21 mouse cellular contexts compared by ENCODE assay signal in genomic region chr19:36819199-36819598, GRCm38 (mm10). TPM values are rescaled to one million over a fixed set of nuclear protein-coding genes. Genes with fewer than 3 reads are reported as not detected.
A peak's percentile ranks its signal among the peaks of the same experiment; 100 is the strongest.
DNase-seq lines count a peak whose midpoint lies in the region; ATAC-seq and TF ChIP-seq lines count a peak whose summit lies in the region.
"Had no signal": no experiment of that assay in that cellular context is flagged by ENCODE, and none has a peak within 500 bp of the region (broad histone marks: within the 10 kb centered on the region; RNA-seq: fewer than 3 reads in every experiment).

No protein-coding gene starts in this region.

- H3K4me2 ChIP-seq in heart, embryonic 15.5 days: no peak overlapping the region
- no peak overlapping the region for H3K4me2 ChIP-seq in forebrain, postnatal 0 days (ENCODE audit: low read depth)

- WGBS in heart, embryonic 15.5 days: 68% methylated on average over 6 of the region's 6 CpGs
- 30% methylated on average over 6 of the region's 6 CpGs for WGBS in lung, adult 2 months
- WGBS in forebrain, postnatal 0 days: 67% methylated on average over 5 of the region's 6 CpGs

- H3K4me1 ChIP-seq in heart, embryonic 15.5 days (replicated peaks): peaks cover 20% of the 10 kb centered on the region
- H3K4me1 ChIP-seq in lung, adult 2 months (ENCODE audit: control insufficient read depth, insufficient read depth, low read length): peaks cover 5% of the 10 kb centered on the region
- H3K4me1 ChIP-seq in ES-E14 (ENCODE audit: control insufficient read depth in 2 of 2, insufficient read depth in 2 of 2, low read length in 2 of 2, poor library complexity in 1 of 2): peaks cover 0 to 2% of the 10 kb centered on the region in 2 experiments; a peak in 1 of 4 replicates
- no peaks in the 10 kb centered on the region for H3K4me1 ChIP-seq in forebrain, postnatal 0 days (ENCODE audit: insufficient read depth)
- H3K4me1 ChIP-seq: embryonic facial prominence, embryonic 12.5 days had no signal

- in situ Hi-C loops in ES-E14 (cut with MboI; ENCODE audit: low sequenced_read_pairs in 2 of 2, unreplicated experiment in 2 of 2): no loop called here

- no peaks in the 10 kb centered on the region for H3K36me3 ChIP-seq in heart, embryonic 15.5 days
- no peaks in the 10 kb centered on the region for H3K36me3 ChIP-seq in ES-E14 (ENCODE audit: control insufficient read depth, insufficient read depth, low read length, poor library complexity, severe bottlenecking)
- H3K36me3 ChIP-seq in forebrain, postnatal 0 days (ENCODE audit: insufficient read depth): no peaks in the 10 kb centered on the region
- H3K36me3 ChIP-seq: embryonic facial prominence, embryonic 12.5 days; hindbrain, embryonic 13.5 days; limb, embryonic 13.5 days; midbrain, embryonic 13.5 days had no signal

- no peak overlapping the region for H3K4me3 ChIP-seq in gastrocnemius, adult 2 months
- H3K4me3 ChIP-seq in heart, embryonic 15.5 days: no peak overlapping the region
- no peak overlapping the region for H3K4me3 ChIP-seq in lung, adult 2 months (replicated peaks; ENCODE audit: extremely low read depth, low read depth, low read length)
- no peak overlapping the region for H3K4me3 ChIP-seq in ES-E14 (ENCODE audit: insufficient read depth in 1 of 2, low read depth in 1 of 2, low read length in 2 of 2, poor library complexity in 1 of 2, severe bottlenecking in 1 of 2)
- no peak overlapping the region for H3K4me3 ChIP-seq in forebrain, postnatal 0 days (ENCODE audit: low read depth, low read length)

- no peak for DNase-seq in gastrocnemius, adult 2 months
- DNase-seq in gastrocnemius, postnatal 14 days: no peak
- no peak for DNase-seq in heart, postnatal 4 days
- peak; percentile 36 for DNase-seq in lung, postnatal 10 days
- DNase-seq in lung, adult 2 months: no peak
- no peak for DNase-seq in ES-E14 (ENCODE audit: low read depth, low spot score)
- no peak for DNase-seq in forebrain, postnatal 0 days
- DNase-seq: adrenal gland, postnatal 25 days; cerebellum, adult 11-12 months; cerebellum, adult 9-11 months; embryo, embryonic 11 days; kidney, adult 8-10 months had no signal

- H3K9ac ChIP-seq in heart, embryonic 15.5 days: no peak overlapping the region
- H3K9ac ChIP-seq in ES-E14 (ENCODE audit: insufficient read depth, low read depth, low read length, poor library complexity, severe bottlenecking): no peak overlapping the region
- H3K9ac ChIP-seq in forebrain, postnatal 0 days: no peak overlapping the region
- H3K9ac ChIP-seq: limb, embryonic 13.5 days had no signal

- intact Hi-C loops in gastrocnemius, adult 2 months (cut with DNase I): loop anchor here (5.0 kb wide), 1 partner anchor 33 kb away; no protein-coding TSS in a partner anchor
- intact Hi-C loops in gastrocnemius, postnatal 14 days (cut with DNase I; ENCODE audit: low total_unique reads): loop anchor here (5.0 to 10.0 kb wide), 2 partner anchors 56 to 98 kb away; partner anchors contain the start of gene Fgfbp3

- no peaks in the 10 kb centered on the region for H3K9me3 ChIP-seq in heart, embryonic 15.5 days (replicated peaks)
- H3K9me3 ChIP-seq in ES-E14 (ENCODE audit: control insufficient read depth, insufficient read depth, low read depth, low read length): no peaks in the 10 kb centered on the region
- H3K9me3 ChIP-seq in forebrain, postnatal 0 days (ENCODE audit: low read length): no peaks in the 10 kb centered on the region
- H3K9me3 ChIP-seq: embryonic facial prominence, embryonic 12.5 days; hindbrain, embryonic 13.5 days; limb, embryonic 13.5 days; midbrain, embryonic 13.5 days had no signal

- TF ChIP-seq POLR2A in lung, adult 2 months (IDR thresholded peaks at IDR 0.05; ENCODE audit: borderline replicate concordance, extremely low read depth, low read depth, low read length): no peak

- ATAC-seq in heart, embryonic 15.5 days (replicated peaks; ENCODE audit: insufficient number of reproducible peaks, insufficient read depth, low FRiP score, low read depth): no peak
- ATAC-seq in forebrain, postnatal 0 days: no peak
- ATAC-seq: forebrain, embryonic 14.5 days; intestine, embryonic 16.5 days; midbrain, embryonic 13.5 days had no signal

- no peaks in the 10 kb centered on the region for H3K27me3 ChIP-seq in heart, embryonic 15.5 days
- H3K27me3 ChIP-seq in forebrain, postnatal 0 days (ENCODE audit: insufficient read depth, low read length): no peaks in the 10 kb centered on the region
- H3K27me3 ChIP-seq: CH12.LX; embryonic facial prominence, embryonic 12.5 days; hindbrain, embryonic 13.5 days; limb, embryonic 13.5 days had no signal

- no peak for TF ChIP-seq CTCF in gastrocnemius, adult 2 months (IDR thresholded peaks at IDR 0.05)
- no peak for TF ChIP-seq CTCF in lung, adult 2 months (IDR thresholded peaks at IDR 0.05; ENCODE audit: insufficient read depth, low read length)
- TF ChIP-seq CTCF in forebrain, postnatal 0 days (IDR thresholded peaks at IDR 0.05; ENCODE audit: low read depth): no peak

- peak overlapping the region; percentile 9; the same call in 1 of the 2 replicates for H3K27ac ChIP-seq in gastrocnemius, adult 2 months
- H3K27ac ChIP-seq in heart, embryonic 15.5 days: peak overlapping the region; percentile 35; the same call in 1 of the 2 replicates
- H3K27ac ChIP-seq in ES-E14 (ENCODE audit: insufficient read depth, low read depth, low read length, poor library complexity, severe bottlenecking): no peak overlapping the region
- H3K27ac ChIP-seq in forebrain, postnatal 0 days (ENCODE audit: low read depth, low read length): no peak overlapping the region
- H3K27ac ChIP-seq: embryonic facial prominence, embryonic 12.5 days; limb, embryonic 13.5 days; macrophage had no signal

TF ChIP-seq in ES-E14, 5 proteins besides CTCF, POLR2A, EP300 and RAD21:
- TF ChIP-seq ZNF384 (IDR thresholded peaks at IDR 0.05; ENCODE audit: low read depth, low read length): peak; percentile 83; the same call in 1 of the 2 replicates
- TF ChIP-seq ZC3H11A (IDR thresholded peaks at IDR 0.05; ENCODE audit: borderline replicate concordance, low read depth, low read length): no peak
- no peak for TF ChIP-seq MAFK (IDR thresholded peaks at IDR 0.05; ENCODE audit: insufficient read depth, low read depth, low read length)

RNA-seq across cellular contexts. Expression of gene Tnks2, which starts 14.8 kb away (rescaled TPM):
- 100 to 1,000 TPM; 106 to 127 TPM for total RNA-seq in gastrocnemius, adult 2 months (2021)
- 100 to 1,000 TPM; 109 to 116 TPM for total RNA-seq in gastrocnemius, postnatal 14 days (2021)
- 27.9 and 39.1 TPM in 2 replicates for polyA plus RNA-seq in heart, embryonic 15.5 days (2015; fragmentation: Nextera tagmentation; extraction: Ambion mirVana)
- total RNA-seq in heart, postnatal 4 days (2021): 100 to 1,000 TPM; 109 to 113 TPM
- polyA plus RNA-seq in lung, adult 2 months (2012; rRNA removed): 23.6 and 28.9 TPM in 2 replicates
- total RNA-seq in ES-E14 (2012; rRNA removed): 289 and 434 TPM in 2 replicates
- 175 and 182 TPM in 2 replicates for total RNA-seq in forebrain, postnatal 0 days (2014; rRNA removed)
- 16.8 and 24.3 TPM in 2 replicates for polyA plus RNA-seq in forebrain, postnatal 0 days (2015; fragmentation: Nextera tagmentation; extraction: Ambion mirVana)

Comparison
In these comparisons a context has a peak if more than half of its experiments do, and no peak if none do; other contexts are left out.
1. H3K27ac ChIP-seq: peak in gastrocnemius, adult 2 months (single experiment) and heart, embryonic 15.5 days (single experiment); none in ES-E14 (single experiment) and forebrain, postnatal 0 days (single experiment).